Mouse (Mus musculus): ENCODE results near the gene Loxl1. TPM values are rescaled to one million over a fixed set of nuclear protein-coding genes. Genes with fewer than 3 reads are reported as not detected.

Gene Loxl1
- total and polyA plus RNA-seq, 2 experiments from 2014 or later = 7.0 to 10.6 TPM

DNA sequence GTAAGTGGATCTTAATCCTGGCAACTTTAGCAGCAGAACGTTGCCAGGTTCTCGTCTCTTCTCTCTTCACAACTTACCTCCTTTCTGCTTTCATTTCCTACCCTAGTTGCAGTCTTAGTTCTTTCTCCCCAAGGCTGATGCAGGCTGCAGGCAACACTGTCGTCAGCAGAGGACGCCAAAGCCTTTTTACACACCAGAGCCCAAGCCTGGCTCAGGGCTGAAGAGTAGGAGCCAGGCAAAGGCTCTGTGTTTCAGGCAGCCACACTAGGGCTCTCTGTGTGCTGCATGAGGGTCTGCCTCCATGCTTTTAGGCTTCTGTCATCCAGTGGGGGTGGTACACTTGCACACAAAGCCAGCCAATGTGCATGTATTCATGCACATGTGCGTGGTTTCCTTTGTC, 17.3 kb upstream of the Loxl1 start:
- H3K9me3 ChIP-seq (ENCODE audit: low read length) = no peaks in the 10 kb centered on the region
- no peaks in the 10 kb centered on the region for H3K4me1 ChIP-seq (ENCODE audit: insufficient read depth, low read length)
- peak; percentile 99 for TF ChIP-seq CTCF (IDR thresholded peaks at IDR 0.05)
- H3K27me3 ChIP-seq (ENCODE audit: insufficient read depth, low read length) = no peaks in the 10 kb centered on the region
- H3K27ac ChIP-seq (ENCODE audit: low read depth, low read length) = no peak overlapping the region
- no peak overlapping the region for H3K9ac ChIP-seq (replicated peaks; ENCODE audit: low read length, poor library complexity, severe bottlenecking)
- H3K36me3 ChIP-seq (ENCODE audit: insufficient read depth, low read length) = no peaks in the 10 kb centered on the region
- 18% methylated on average over 5 of the region's 5 CpGs for WGBS
- ATAC-seq (ENCODE audit: low FRiP score) (peak; percentile 70; the same call in 1 of the 2 replicates), DNase-seq (ENCODE audit: low spot score) (peak; percentile 88)
- no peak overlapping the region for H3K4me2 ChIP-seq (ENCODE audit: low read depth, low read length, poor library complexity, severe bottlenecking)
- H3K4me3 ChIP-seq (ENCODE audit: low read depth, low read length) = no peak overlapping the region

- WGBS = 36% methylated on average over 1 of the region's 1 CpGs
- H3K4me2 ChIP-seq (ENCODE audit: low read depth, low read length, poor library complexity, severe bottlenecking) = no peak overlapping the region
- H3K27ac ChIP-seq (ENCODE audit: low read depth, low read length) = no peak overlapping the region
- H3K9me3 ChIP-seq (ENCODE audit: low read length) = no peaks in the 10 kb centered on the region
- no peaks in the 10 kb centered on the region for H3K4me1 ChIP-seq (ENCODE audit: insufficient read depth, low read length)
- no peak for TF ChIP-seq CTCF (IDR thresholded peaks at IDR 0.05)
- DNase-seq (ENCODE audit: low spot score) = no peak
- no peak overlapping the region for H3K9ac ChIP-seq (replicated peaks; ENCODE audit: low read length, poor library complexity, severe bottlenecking)
- no peak for ATAC-seq (ENCODE audit: low FRiP score)
- H3K4me3 ChIP-seq (ENCODE audit: low read depth, low read length) = no peak overlapping the region
- no peaks in the 10 kb centered on the region for H3K36me3 ChIP-seq (ENCODE audit: insufficient read depth, low read length)
- H3K27me3 ChIP-seq (ENCODE audit: insufficient read depth, low read length) = no peaks in the 10 kb centered on the region
These were observed 14.4 kb upstream of the Loxl1 start for GRCm38 (mm10) chr9:58327382-58327781.

- Histone ChIP-seq H3K9me3 (ENCODE audit: low read length) (no peaks in the 10 kb centered on the region), H3K4me2 (ENCODE audit: low read depth, low read length, poor library complexity, severe bottlenecking) (no peak overlapping the region), H3K4me1 (ENCODE audit: insufficient read depth, low read length) (no peaks in the 10 kb centered on the region), H3K4me3 (ENCODE audit: low read depth, low read length) (no peak overlapping the region), H3K36me3 (ENCODE audit: insufficient read depth, low read length) (no peaks in the 10 kb centered on the region), H3K27ac (ENCODE audit: low read depth, low read length) (no peak overlapping the region), H3K27me3 (ENCODE audit: insufficient read depth, low read length) (no peaks in the 10 kb centered on the region), H3K9ac (replicated peaks; ENCODE audit: low read length, poor library complexity, severe bottlenecking) (no peak overlapping the region)
- TF ChIP-seq CTCF (IDR thresholded peaks at IDR 0.05) = no peak
- WGBS = 27% methylated on average over 4 of the region's 4 CpGs
- DNase-seq (ENCODE audit: low spot score) (no peak), ATAC-seq (ENCODE audit: low FRiP score) (no peak)
These were observed 13.6 kb upstream of the Loxl1 start for GRCm38 (mm10) chr9:58326477-58327180.

DNA sequence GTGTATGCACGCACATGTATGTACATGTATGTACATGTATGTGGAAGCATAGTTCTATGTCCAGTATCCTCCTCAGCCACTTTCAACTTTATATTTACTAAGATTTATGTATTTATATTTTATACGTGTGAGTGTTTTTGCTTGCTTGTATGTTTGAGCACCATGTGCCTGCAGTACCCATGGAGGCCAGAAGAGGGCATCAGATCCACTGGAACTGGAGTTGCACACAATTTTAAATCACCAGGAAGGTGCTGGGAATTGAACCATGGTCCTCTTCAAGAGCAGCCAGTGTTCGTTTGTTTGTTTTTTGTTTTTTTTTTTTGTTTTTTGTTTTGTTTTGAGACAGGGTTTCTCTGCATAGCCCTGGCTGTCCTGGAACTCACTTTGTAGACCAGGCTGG, 8.7 kb upstream of the Loxl1 start:
- no peak for ATAC-seq (ENCODE audit: low FRiP score)

GRCm38 (mm10) chr9:58318317-58318716, 5.3 kb upstream of the Loxl1 start:
- H3K9me3 ChIP-seq (ENCODE audit: low read length) = no peaks in the 10 kb centered on the region
- 77% methylated on average over 3 of the region's 3 CpGs for whole genome bisulfite sequencing
- H3K4me2 ChIP-seq (ENCODE audit: low read depth, low read length, poor library complexity, severe bottlenecking) = no peak overlapping the region
- ATAC-seq (ENCODE audit: low FRiP score) = no peak
- no peak for DNase-seq (ENCODE audit: low spot score)
- no peak overlapping the region for H3K4me3 ChIP-seq (ENCODE audit: low read depth, low read length)
- H3K27ac ChIP-seq (ENCODE audit: low read depth, low read length) = no peak overlapping the region
- H3K4me1 ChIP-seq (ENCODE audit: insufficient read depth, low read length) = no peaks in the 10 kb centered on the region
- H3K27me3 ChIP-seq (ENCODE audit: insufficient read depth, low read length) = peaks cover 5% of the 10 kb centered on the region; the same call in 1 of the 2 replicates
- no peak for TF ChIP-seq CTCF (IDR thresholded peaks at IDR 0.05)
- no peaks in the 10 kb centered on the region for H3K36me3 ChIP-seq (ENCODE audit: insufficient read depth, low read length)
- H3K9ac ChIP-seq (replicated peaks; ENCODE audit: low read length, poor library complexity, severe bottlenecking) = no peak overlapping the region

More for the DNA sequence above, 8.7 kb upstream of the Loxl1 start:
- Histone ChIP-seq H3K27ac (ENCODE audit: low read depth, low read length) (no peak overlapping the region), H3K4me2 (ENCODE audit: low read depth, low read length, poor library complexity, severe bottlenecking) (no peak overlapping the region), H3K9ac (replicated peaks; ENCODE audit: low read length, poor library complexity, severe bottlenecking) (no peak overlapping the region), H3K4me3 (ENCODE audit: low read depth, low read length) (no peak overlapping the region), H3K36me3 (ENCODE audit: insufficient read depth, low read length) (no peaks in the 10 kb centered on the region), H3K27me3 (ENCODE audit: insufficient read depth, low read length) (no peaks in the 10 kb centered on the region), H3K9me3 (ENCODE audit: low read length) (no peaks in the 10 kb centered on the region), H3K4me1 (ENCODE audit: insufficient read depth, low read length) (no peaks in the 10 kb centered on the region)
- no peak for DNase-seq (ENCODE audit: low spot score)
- peak; percentile 49 for TF ChIP-seq CTCF (IDR thresholded peaks at IDR 0.05)
- 96% methylated on average over 3 of the region's 3 CpGs for WGBS

DNA sequence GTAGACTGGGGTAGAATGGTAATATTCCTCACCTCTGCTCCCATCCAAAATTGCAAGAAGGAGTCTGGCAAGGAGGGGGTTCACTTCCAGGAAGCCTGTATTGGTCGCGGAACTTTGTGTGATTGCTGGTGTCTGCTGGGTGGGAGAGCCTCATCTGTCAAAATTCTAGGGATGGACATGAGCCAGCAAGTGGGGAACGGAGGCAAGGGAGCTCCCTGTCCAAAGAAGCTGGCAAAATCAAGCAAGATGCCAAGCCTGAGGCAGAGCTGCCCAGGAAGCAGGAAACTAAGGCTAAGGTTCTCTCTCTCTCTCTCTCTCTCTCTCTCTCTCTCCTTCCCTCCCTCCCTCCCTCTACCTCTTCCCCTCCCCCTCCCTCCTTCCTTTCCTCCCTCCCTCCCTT, 4.4 kb upstream of the Loxl1 start:
- H3K9me3 ChIP-seq (ENCODE audit: low read length) = no peaks in the 10 kb centered on the region
- no peak overlapping the region for H3K27ac ChIP-seq (ENCODE audit: low read depth, low read length)
- TF ChIP-seq CTCF (IDR thresholded peaks at IDR 0.05) = no peak
- WGBS = 66% methylated on average over 3 of the region's 3 CpGs
- H3K36me3 ChIP-seq (ENCODE audit: insufficient read depth, low read length) = no peaks in the 10 kb centered on the region
- H3K27me3 ChIP-seq (ENCODE audit: insufficient read depth, low read length) = peaks cover 11% of the 10 kb centered on the region; the same call in 1 of the 2 replicates
- no peak overlapping the region for H3K4me3 ChIP-seq (ENCODE audit: low read depth, low read length)
- H3K4me1 ChIP-seq (ENCODE audit: insufficient read depth, low read length) = peaks cover 6% of the 10 kb centered on the region; the same call in 1 of the 2 replicates
- ATAC-seq (ENCODE audit: low FRiP score) (no peak), DNase-seq (ENCODE audit: low spot score) (no peak)
- no peak overlapping the region for H3K4me2 ChIP-seq (ENCODE audit: low read depth, low read length, poor library complexity, severe bottlenecking)
- no peak overlapping the region for H3K9ac ChIP-seq (replicated peaks; ENCODE audit: low read length, poor library complexity, severe bottlenecking)
